Mouse (Mus musculus) intestine, embryonic 15.5 days (tissue): ENCODE measurements around the gene Cul1. TPM values are rescaled to one million over a fixed set of nuclear protein-coding genes. Genes with fewer than 3 reads are reported as not detected.
A peak's percentile ranks its signal among the peaks of the same experiment; 100 is the strongest.

Experiments used
- ATAC-seq: fragments of 200-750 bp; cut with Nextera tagmentation; 2 replicates; pipeline ENCODE4 v1.8.0; 2017; ENCODE audit warnings: moderate TSS enrichment, moderate library complexity
- H3K27ac ChIP-seq: fragments of 300-500 bp; sonication (generic); 2 replicates; pipeline ENCODE4 v1.5.1; 2015; ENCODE audit warnings: mild to moderate bottlenecking, inconsistent platforms
- H3K27me3 ChIP-seq: fragments of 300-500 bp; sonication (generic); replicated peaks from 2 replicates; pipeline ENCODE4 v1.6.1; 2015; ENCODE audit warnings: inconsistent platforms
- H3K36me3 ChIP-seq: fragments of 300-500 bp; sonication (generic); 2 replicates; pipeline ENCODE4 v1.6.1; 2015; ENCODE audit warnings: inconsistent platforms
- H3K4me1 ChIP-seq: fragments of 300-500 bp; sonication (generic); replicated peaks from 2 replicates; pipeline ENCODE4 v1.6.1; 2015; ENCODE audit warnings: inconsistent platforms
- H3K4me2 ChIP-seq: fragments of 300-500 bp; sonication (generic); replicated peaks from 2 replicates; pipeline ENCODE4 v1.6.1; 2015; ENCODE audit warnings: mild to moderate bottlenecking, inconsistent platforms
- H3K4me3 ChIP-seq: fragments of 300-500 bp; sonication (generic); replicated peaks from 2 replicates; pipeline ENCODE4 v1.5.1; 2015; ENCODE audit warnings: inconsistent platforms
- H3K9ac ChIP-seq: fragments of 300-500 bp; sonication (generic); 2 replicates; pipeline ENCODE4 v1.6.1; 2015; ENCODE audit warnings: inconsistent platforms
- H3K9me3 ChIP-seq: fragments of 300-500 bp; sonication (generic); 2 replicates; pipeline ENCODE4 v1.6.1; 2016; ENCODE audit warnings: inconsistent platforms
- WGBS: fragments of 180-500 bp; shearing (Covaris S2); methylation state at CpG from one replicate; pipeline ENCODE4 v1.1.7; 2015; 5-methylcytosine and 5-hydroxymethylcytosine counted together
- polyA plus RNA-seq: library from polyadenylated mRNA; unstranded; fragments of >200 nt; fragmentation: Nextera tagmentation; extraction: Ambion mirVana; gene quantifications from 2 replicates; pipeline ENCODE4 v1.2.1, GENCODE M21; 2015

The Cul1 gene
- polyA plus RNA-seq, 1 experiment from 2014 or later = 116 TPM

GRCm38 (mm10) chr6:47453522-47454130 is 428 bp downstream of the Cul1 start:
- WGBS = under 1% methylated on average over 39 of the region's 42 CpGs
- peak overlapping the region; percentile 96 for H3K4me3 ChIP-seq

GRCm38 (mm10) chr6:47454131-47454574 is 955 bp downstream of the Cul1 start:
- H3K4me3 ChIP-seq = peak overlapping the region; percentile 96
- H3K4me2 ChIP-seq = peak overlapping the region; percentile 81
- no peaks in the 10 kb centered on the region for H3K36me3 ChIP-seq
- 1% methylated on average over 53 of the region's 72 CpGs for WGBS
- ATAC-seq = peak; percentile 93
- no peaks in the 10 kb centered on the region; the same call in 1 of the 2 replicates for H3K4me1 ChIP-seq
- H3K9me3 ChIP-seq = no peaks in the 10 kb centered on the region
- no peaks in the 10 kb centered on the region for H3K27me3 ChIP-seq
- peak overlapping the region; percentile 98 for H3K27ac ChIP-seq
- peak overlapping the region; percentile 100 for H3K9ac ChIP-seq

More at GRCm38 (mm10) chr6:47453522-47454130, 428 bp downstream of the Cul1 start:
- no peaks in the 10 kb centered on the region for H3K36me3 ChIP-seq
- ATAC-seq = peak; percentile 75
- H3K9me3 ChIP-seq = no peaks in the 10 kb centered on the region
- no peaks in the 10 kb centered on the region; the same call in 1 of the 2 replicates for H3K4me1 ChIP-seq
- peak overlapping the region; percentile 98 for H3K27ac ChIP-seq
- peak overlapping the region; percentile 81 for H3K4me2 ChIP-seq
- no peaks in the 10 kb centered on the region for H3K27me3 ChIP-seq
- H3K9ac ChIP-seq = peak overlapping the region; percentile 100

GRCm38 (mm10) chr6:47454575-47455571 is 1.7 kb downstream of the Cul1 start:
- Histone ChIP-seq H3K4me3 (peak overlapping the region; percentile 96), H3K27me3 (no peaks in the 10 kb centered on the region), H3K36me3 (no peaks in the 10 kb centered on the region), H3K27ac (peak overlapping the region; percentile 98), H3K9ac (peak overlapping the region; percentile 100), H3K9me3 (no peaks in the 10 kb centered on the region), H3K4me1 (no peaks in the 10 kb centered on the region; the same call in 1 of the 2 replicates), H3K4me2 (peak overlapping the region; percentile 81)
- peak; percentile 86 for ATAC-seq
- WGBS = under 1% methylated on average over 75 of the region's 79 CpGs

- Histone ChIP-seq H3K4me3 (peak overlapping the region; percentile 96; the same call in 1 of the 2 replicates), H3K9ac (no peak overlapping the region), H3K4me2 (peak overlapping the region; percentile 81), H3K27me3 (no peaks in the 10 kb centered on the region), H3K27ac (no peak overlapping the region), H3K9me3 (no peaks in the 10 kb centered on the region), H3K36me3 (no peaks in the 10 kb centered on the region), H3K4me1 (no peaks in the 10 kb centered on the region; the same call in 1 of the 2 replicates)
- 76% methylated on average over 1 of the region's 1 CpGs for WGBS
- no peak for ATAC-seq
Observed at GRCm38 (mm10) chr6:47455843-47456242, 2.6 kb downstream of the Cul1 start.

GRCm38 (mm10) chr6:47456853-47457252 is 3.7 kb downstream of the Cul1 start:
- Histone ChIP-seq H3K36me3 (no peaks in the 10 kb centered on the region), H3K27ac (no peak overlapping the region), H3K9ac (no peak overlapping the region), H3K4me3 (no peak overlapping the region), H3K9me3 (no peaks in the 10 kb centered on the region), H3K4me1 (no peaks in the 10 kb centered on the region; the same call in 1 of the 2 replicates), H3K27me3 (no peaks in the 10 kb centered on the region), H3K4me2 (no peak overlapping the region)
- 56% methylated on average over 2 of the region's 2 CpGs for WGBS
- ATAC-seq = no peak

GRCm38 (mm10) chr6:47465400-47465799 is 12.2 kb downstream of the Cul1 start:
- Histone ChIP-seq H3K4me3 (no peak overlapping the region), H3K27me3 (no peaks in the 10 kb centered on the region), H3K9ac (no peak overlapping the region), H3K4me1 (no peaks in the 10 kb centered on the region), H3K27ac (no peak overlapping the region), H3K36me3 (no peaks in the 10 kb centered on the region), H3K9me3 (no peaks in the 10 kb centered on the region), H3K4me2 (no peak overlapping the region)
- ATAC-seq = no peak
- 43% methylated on average over 2 of the region's 2 CpGs for WGBS

GRCm38 (mm10) chr6:47466488-47466887 is 13.3 kb downstream of the Cul1 start:
- WGBS = 92% methylated on average over 2 of the region's 2 CpGs
- no peak overlapping the region for H3K27ac ChIP-seq

GRCm38 (mm10) chr6:47467058-47467457 is 13.9 kb downstream of the Cul1 start:
- no peak overlapping the region for H3K9ac ChIP-seq
- ATAC-seq = no peak
- no peaks in the 10 kb centered on the region for H3K4me1 ChIP-seq
- no peaks in the 10 kb centered on the region for H3K27me3 ChIP-seq
- H3K36me3 ChIP-seq = no peaks in the 10 kb centered on the region
- no peak overlapping the region for H3K4me2 ChIP-seq
- H3K4me3 ChIP-seq = no peak overlapping the region
- no peaks in the 10 kb centered on the region for H3K9me3 ChIP-seq
- no peak overlapping the region for H3K27ac ChIP-seq

More at GRCm38 (mm10) chr6:47466488-47466887, 13.3 kb downstream of the Cul1 start:
- no peaks in the 10 kb centered on the region for H3K36me3 ChIP-seq
- no peak for ATAC-seq
- H3K4me3 ChIP-seq = no peak overlapping the region
- H3K27me3 ChIP-seq = no peaks in the 10 kb centered on the region
- H3K4me1 ChIP-seq = no peaks in the 10 kb centered on the region
- H3K9ac ChIP-seq = no peak overlapping the region
- H3K9me3 ChIP-seq = no peaks in the 10 kb centered on the region
- H3K4me2 ChIP-seq = no peak overlapping the region

- ATAC-seq = no peak
- Histone ChIP-seq H3K4me3 (no peak overlapping the region), H3K27ac (no peak overlapping the region)
Observed at GRCm38 (mm10) chr6:47469760-47470159, 16.6 kb downstream of the Cul1 start.

GRCm38 (mm10) chr6:47472444-47472843 is 19.2 kb downstream of the Cul1 start:
- no peaks in the 10 kb centered on the region for H3K9me3 ChIP-seq
- no peaks in the 10 kb centered on the region for H3K4me1 ChIP-seq
- H3K27ac ChIP-seq = no peak overlapping the region
- no peaks in the 10 kb centered on the region for H3K36me3 ChIP-seq
- no peak overlapping the region for H3K9ac ChIP-seq
- no peak overlapping the region for H3K4me3 ChIP-seq
- ATAC-seq = peak; percentile 55; the same call in 1 of the 2 replicates
- no peak overlapping the region for H3K4me2 ChIP-seq
- H3K27me3 ChIP-seq = no peaks in the 10 kb centered on the region

More at GRCm38 (mm10) chr6:47469760-47470159, 16.6 kb downstream of the Cul1 start:
- H3K9me3 ChIP-seq = no peaks in the 10 kb centered on the region
- H3K9ac ChIP-seq = no peak overlapping the region
- H3K4me2 ChIP-seq = no peak overlapping the region
- H3K4me1 ChIP-seq = no peaks in the 10 kb centered on the region
- no peaks in the 10 kb centered on the region for H3K36me3 ChIP-seq
- H3K27me3 ChIP-seq = no peaks in the 10 kb centered on the region

GRCm38 (mm10) chr6:47482027-47482426 is 28.8 kb downstream of the Cul1 start:
- ATAC-seq = no peak; the same call in 1 of the 2 replicates
- WGBS = 70% methylated on average over 1 of the region's 1 CpGs
- Histone ChIP-seq H3K4me1 (no peaks in the 10 kb centered on the region), H3K9ac (no peak overlapping the region), H3K4me3 (no peak overlapping the region), H3K4me2 (no peak overlapping the region), H3K36me3 (no peaks in the 10 kb centered on the region), H3K27ac (no peak overlapping the region), H3K27me3 (no peaks in the 10 kb centered on the region), H3K9me3 (no peaks in the 10 kb centered on the region)

- Histone ChIP-seq H3K4me3 (no peak overlapping the region), H3K27ac (no peak overlapping the region), H3K36me3 (no peaks in the 10 kb centered on the region), H3K4me1 (no peaks in the 10 kb centered on the region), H3K4me2 (no peak overlapping the region), H3K9ac (no peak overlapping the region), H3K27me3 (no peaks in the 10 kb centered on the region), H3K9me3 (no peaks in the 10 kb centered on the region)
- 67% methylated on average over 4 of the region's 4 CpGs for WGBS
- ATAC-seq = peak; percentile 91
Observed at GRCm38 (mm10) chr6:47494562-47494961, 41.4 kb downstream of the Cul1 start.
